Mouse (Mus musculus) C2C12 (cell line): ENCODE measurements around the gene Tex2. TPM values are rescaled to one million over a fixed set of nuclear protein-coding genes. Genes with fewer than 3 reads are reported as not detected.

Experiments used
- H3K27me3 ChIP-seq: one replicate; pipeline ENCODE4 v1.6.1; 2011; ENCODE audit not compliant: control insufficient read depth, insufficient read depth, insufficient read length
- H3K36me3 ChIP-seq: one replicate; pipeline ENCODE4 v1.6.1; 2011; ENCODE audit not compliant: control insufficient read depth, insufficient read depth
- H3K4me3 ChIP-seq: one replicate; pipeline ENCODE4 v1.5.1; 2011; ENCODE audit warnings: mild to moderate bottlenecking, control low read depth; ENCODE audit not compliant: poor library complexity, insufficient read depth, severe bottlenecking
- H3K79me2 ChIP-seq: one replicate; pipeline ENCODE4 v1.6.1; 2011; ENCODE audit not compliant: control insufficient read depth, insufficient read depth
- H3K79me3 ChIP-seq: one replicate; pipeline ENCODE4 v1.6.1; 2011; ENCODE audit warnings: low read depth, control low read depth
- H3ac ChIP-seq: one replicate; pipeline ENCODE3; 2011; ENCODE audit warnings: low read depth; ENCODE audit not compliant: control insufficient read depth, insufficient read length
- CEBPB ChIP-seq: IDR thresholded peaks from one replicate; pipeline ENCODE4 v1.6.1; 2011; ENCODE audit warnings: low read depth, mild to moderate bottlenecking, control low read depth, moderate library complexity
- CTCF ChIP-seq: IDR thresholded peaks from one replicate; pipeline ENCODE4 v1.5.1; 2011; ENCODE audit not compliant: control insufficient read depth, insufficient read depth, insufficient read length
- FOSL1 ChIP-seq: IDR thresholded peaks from one replicate; pipeline ENCODE4 v1.8.0; 2011; ENCODE audit warnings: mild to moderate bottlenecking, low read length; ENCODE audit not compliant: poor library complexity, insufficient read depth, severe bottlenecking
- MAX ChIP-seq: IDR thresholded peaks from one replicate; pipeline ENCODE4 v1.6.1; 2011; ENCODE audit warnings: mild to moderate bottlenecking, control low read depth
- MYOD1 ChIP-seq: IDR thresholded peaks from one replicate; pipeline ENCODE4 v1.6.1; 2011; ENCODE audit warnings: low read depth; ENCODE audit not compliant: control insufficient read depth, insufficient read length
- MYOG ChIP-seq: IDR thresholded peaks from one replicate; pipeline ENCODE4 v1.6.1; 2011; ENCODE audit not compliant: control insufficient read depth, insufficient read length; ENCODE audit errors: extremely low read depth
- USF1 ChIP-seq: IDR thresholded peaks from one replicate; pipeline ENCODE4 v1.6.1; 2011; ENCODE audit warnings: low read depth, mild to moderate bottlenecking, control low read depth, moderate library complexity
- polyA plus RNA-seq: library from polyadenylated mRNA; unstranded; fragments of >200 nt; fragmentation: generic; extraction: Trizol; gene quantifications from one replicate; pipeline ENCODE4 v1.2.1, GENCODE M21; 2012; ENCODE audit warnings: missing spikeins

The Tex2 gene
- polyA plus RNA-seq, 1 experiment: 5.9 TPM

DNA sequence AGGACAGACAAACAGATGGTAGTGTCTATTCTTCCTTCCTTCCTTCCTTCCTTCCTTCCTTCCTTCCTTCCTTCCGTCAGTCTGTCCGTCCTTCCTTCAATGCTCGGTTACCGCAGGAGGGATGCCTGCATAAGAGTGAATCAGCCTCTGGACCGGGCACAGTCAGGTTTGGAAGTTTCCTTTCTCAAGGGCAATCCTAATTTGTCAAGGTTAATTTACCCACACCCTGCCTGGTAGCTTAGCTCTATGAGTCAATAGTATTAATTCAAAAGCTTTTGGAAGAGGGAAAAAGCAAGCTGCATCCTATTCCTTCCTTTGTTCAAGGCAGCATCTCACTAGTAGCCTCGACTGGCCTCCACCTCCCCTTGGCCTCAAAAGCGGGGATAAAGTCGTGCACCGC is 38.8 kb downstream of the Tex2 start:
- TF ChIP-seq FOSL1: no peak
- no peak for TF ChIP-seq MAX
- TF ChIP-seq MYOD1: no peak
- no peak for TF ChIP-seq CTCF
- no peak for TF ChIP-seq USF1
- TF ChIP-seq CEBPB: no peak
- TF ChIP-seq MYOG: no peak
- H3K36me3 ChIP-seq: no peaks in the 10 kb centered on the region
- H3K79me3 ChIP-seq: no peaks in the 10 kb centered on the region

DNA sequence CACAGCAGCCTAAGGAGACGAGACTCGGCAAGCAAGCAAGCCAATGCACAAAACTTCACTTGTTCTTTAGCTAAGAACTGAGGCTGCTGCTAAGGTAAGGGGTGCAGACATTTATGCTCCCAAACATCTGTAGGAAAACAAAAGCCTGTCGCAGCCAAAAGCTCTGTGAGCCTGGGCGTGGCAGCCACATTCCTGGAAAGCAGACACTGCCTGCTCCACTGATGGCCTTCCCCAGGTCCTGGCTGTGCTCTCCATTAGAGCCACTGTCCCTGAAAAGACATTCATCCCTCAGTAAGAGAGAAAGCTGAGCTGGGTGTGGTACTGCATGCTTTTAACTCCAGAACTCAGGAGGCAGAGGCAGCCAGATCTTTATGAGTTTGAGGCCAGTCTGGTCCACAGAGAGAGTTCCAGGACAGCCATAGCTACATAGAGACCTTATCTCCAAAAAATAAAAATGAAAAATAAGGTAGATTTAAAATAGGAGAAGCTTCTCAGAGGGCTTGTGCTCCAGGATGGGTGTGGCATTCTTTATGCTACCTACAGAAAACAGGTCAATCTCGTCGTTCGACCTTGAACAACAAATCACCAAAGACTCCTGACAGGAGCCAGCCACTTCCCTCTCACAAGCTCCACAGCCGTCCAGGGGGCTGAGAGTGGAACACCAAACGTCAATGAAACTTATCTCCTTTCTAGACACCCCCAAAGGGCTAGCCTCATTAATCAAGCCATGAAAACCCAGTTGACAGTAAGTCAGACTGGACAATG is 39.6 kb downstream of the Tex2 start:
- no peak for TF ChIP-seq FOSL1
- no peak for TF ChIP-seq USF1
- no peak for TF ChIP-seq MYOD1
- no peak for TF ChIP-seq CTCF
- no peak for TF ChIP-seq MYOG
- TF ChIP-seq MAX: no peak
- TF ChIP-seq CEBPB: no peak
- no peaks in the 10 kb centered on the region for H3K79me3 ChIP-seq
- no peak overlapping the region for H3K4me3 ChIP-seq
- H3K27me3 ChIP-seq: no peaks in the 10 kb centered on the region
- H3K36me3 ChIP-seq: no peaks in the 10 kb centered on the region
- H3ac ChIP-seq: peak overlapping the region; percentile 38
- no peaks in the 10 kb centered on the region for H3K79me2 ChIP-seq

More for the DNA sequence above, 38.8 kb downstream of the Tex2 start:
- H3K27me3 ChIP-seq: no peaks in the 10 kb centered on the region
- no peaks in the 10 kb centered on the region for H3K79me2 ChIP-seq
- H3ac ChIP-seq: no peak overlapping the region
- H3K4me3 ChIP-seq: no peak overlapping the region

DNA sequence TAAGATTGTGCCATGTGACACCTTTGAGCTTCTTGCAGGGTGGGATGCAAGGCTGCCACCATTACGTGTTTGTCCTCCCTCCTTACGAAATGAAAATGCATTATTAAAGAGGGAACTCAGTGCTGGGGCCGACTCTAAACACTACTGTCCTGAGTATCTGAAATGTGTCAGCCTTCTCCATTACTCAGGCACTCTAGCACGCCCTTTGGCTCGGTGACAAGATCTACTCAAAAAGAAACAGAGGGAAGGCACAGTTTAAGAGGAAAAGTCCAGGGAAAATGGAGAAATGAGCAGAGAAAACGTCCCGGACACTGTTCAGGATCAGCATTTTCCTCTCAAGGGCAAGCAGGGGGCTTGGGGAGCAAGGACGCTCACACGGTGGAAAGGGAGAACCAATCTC is 40.3 kb downstream of the Tex2 start:
- Histone ChIP-seq H3K79me3 (no peaks in the 10 kb centered on the region), H3K4me3 (no peak overlapping the region), H3K36me3 (no peaks in the 10 kb centered on the region), H3ac (peak overlapping the region; percentile 38), H3K27me3 (no peaks in the 10 kb centered on the region), H3K79me2 (no peaks in the 10 kb centered on the region)
- TF ChIP-seq MYOD1: no peak

DNA sequence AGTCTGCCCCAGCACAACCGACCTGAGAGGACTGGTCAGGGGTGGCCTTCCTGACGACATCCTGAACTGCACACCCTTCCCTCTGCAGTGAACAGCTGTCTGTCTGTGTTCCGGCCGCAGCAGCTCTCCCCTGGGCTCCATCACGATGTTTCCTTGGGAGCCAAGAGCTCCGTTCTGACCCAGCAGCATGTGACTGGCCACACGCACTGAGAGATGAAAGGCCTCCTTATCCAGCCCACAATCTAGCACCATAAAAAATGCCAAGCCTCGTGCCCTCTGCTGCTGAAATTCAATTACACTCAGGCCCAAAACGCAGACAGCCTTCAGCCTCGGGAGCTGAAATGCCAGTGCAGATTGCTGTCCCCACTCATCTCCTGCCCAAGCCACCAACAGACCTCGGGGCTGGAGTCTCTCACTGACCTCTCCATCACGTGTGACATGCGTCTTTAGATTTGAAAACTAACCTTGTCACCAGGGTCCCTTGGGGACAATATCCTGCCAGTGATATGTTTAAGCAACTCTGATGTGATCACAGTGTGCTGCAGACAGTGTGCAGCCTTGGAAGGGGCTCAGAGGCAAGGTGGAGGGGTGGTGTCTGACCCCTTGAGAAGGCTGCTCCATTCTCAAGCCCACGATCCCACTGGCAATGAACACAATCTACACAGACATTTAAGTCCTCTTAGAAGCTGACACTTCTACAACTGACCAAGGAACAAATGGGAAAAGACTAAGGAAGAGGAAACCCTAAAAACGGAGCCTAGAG is 41.0 kb downstream of the Tex2 start:
- no peaks in the 10 kb centered on the region for H3K27me3 ChIP-seq
- no peak overlapping the region for H3K4me3 ChIP-seq
- H3K79me3 ChIP-seq: no peaks in the 10 kb centered on the region
- TF ChIP-seq CEBPB (no peak), MYOG (no peak), MAX (no peak), CTCF (no peak), MYOD1 (no peak), USF1 (no peak), FOSL1 (no peak)
- no peaks in the 10 kb centered on the region for H3K36me3 ChIP-seq
- no peaks in the 10 kb centered on the region for H3K79me2 ChIP-seq
- H3ac ChIP-seq: no peak overlapping the region

DNA sequence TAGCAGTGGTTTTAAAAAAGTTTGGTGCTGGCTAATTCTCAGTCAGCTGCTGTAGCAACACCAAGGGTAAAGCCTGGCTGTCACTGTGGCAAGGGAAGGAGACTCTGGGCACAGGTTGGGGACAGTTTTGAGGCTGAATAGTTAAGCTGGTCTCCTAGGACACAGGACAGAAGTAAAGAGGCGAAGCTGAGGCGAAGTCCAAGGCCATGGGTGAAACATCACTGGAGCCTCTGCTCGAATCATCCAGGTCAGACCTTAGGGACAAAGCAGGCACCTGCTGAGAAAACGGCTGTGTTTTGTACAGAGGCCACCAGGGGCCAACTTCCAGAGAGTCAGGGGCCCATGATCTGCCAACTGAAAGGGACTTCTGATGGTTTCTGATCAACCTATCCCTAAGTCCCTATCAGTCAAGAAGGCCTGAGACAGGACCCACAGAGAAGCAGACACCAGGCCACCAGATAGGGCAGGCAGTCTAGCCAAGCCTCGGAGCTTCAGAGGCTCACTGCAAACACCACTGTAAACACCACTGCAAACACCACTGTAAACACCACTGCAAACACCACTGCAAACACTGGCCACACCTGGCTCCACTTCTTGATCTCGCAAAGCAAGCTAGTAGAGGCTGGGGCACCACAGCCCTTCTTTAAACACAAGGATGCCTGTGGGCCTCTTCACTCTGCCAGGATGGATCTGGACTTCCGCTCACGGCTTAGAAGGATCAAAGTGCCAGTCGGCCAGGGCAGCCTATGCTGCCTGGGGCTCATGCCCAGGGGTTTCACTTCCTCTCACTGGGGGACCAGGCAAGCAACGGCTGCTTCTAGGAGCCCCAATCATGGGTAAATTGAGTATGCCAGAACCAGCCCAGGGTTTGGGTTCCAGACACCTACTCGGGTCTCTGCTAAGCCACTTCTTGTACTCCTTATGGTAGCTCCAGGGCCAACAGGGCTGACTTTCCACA is 41.9 kb downstream of the Tex2 start:
- Histone ChIP-seq H3K79me3 (no peaks in the 10 kb centered on the region), H3K36me3 (peaks cover under 1% of the 10 kb centered on the region), H3K4me3 (no peak overlapping the region), H3K27me3 (no peaks in the 10 kb centered on the region), H3K79me2 (no peaks in the 10 kb centered on the region), H3ac (no peak overlapping the region)
- TF ChIP-seq CTCF (no peak), FOSL1 (no peak), USF1 (no peak), MYOG (no peak), CEBPB (no peak), MAX (no peak), MYOD1 (no peak)
